Mouse (Mus musculus): ENCODE data around the gene Fgd3.

DNA sequence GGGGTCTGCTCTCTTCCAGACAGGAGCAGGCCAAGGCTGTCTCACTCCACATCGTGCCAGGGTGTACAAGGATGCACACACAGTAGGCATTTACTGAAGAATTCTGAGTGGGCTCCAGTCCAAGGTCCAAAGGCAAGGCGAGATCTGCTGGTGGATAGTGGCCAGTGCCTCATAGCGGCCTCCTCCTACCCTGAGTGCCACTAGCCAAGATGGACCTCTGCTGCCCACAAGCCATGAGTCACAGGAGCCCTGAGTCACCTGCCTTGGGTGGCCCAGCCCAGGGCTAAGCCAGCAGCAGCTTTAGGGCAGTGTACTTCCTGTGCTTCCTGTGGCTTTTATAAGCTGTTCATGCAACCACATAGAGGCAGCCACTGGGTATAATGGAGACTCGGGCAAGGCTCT is 106.6 kb downstream of the Fgd3 start:
- TF ChIP-seq CTCF (conservative IDR thresholded peaks at IDR 0.05; ENCODE audit: insufficient read depth, insufficient read length, low read depth, low read length) (no peak), POLR2A (IDR thresholded peaks at IDR 0.05; ENCODE audit: low read depth, low read length) (no peak)
